Mouse (Mus musculus): Measurements from ENCODE around the gene Vsx1. TPM values are rescaled to one million over a fixed set of nuclear protein-coding genes. Genes with fewer than 3 reads are reported as not detected.

The Vsx1 gene
- polyA plus RNA-seq, 1 experiment from 2014 or later: not detected

- ATAC-seq (ENCODE audit: insufficient number of reproducible peaks, insufficient read depth, low FRiP score, low read depth): no peak
- Histone ChIP-seq H3K27me3 (ENCODE audit: control insufficient read depth, insufficient read depth, low read length) (no peaks in the 10 kb centered on the region), H3K36me3 (ENCODE audit: control insufficient read depth, insufficient read depth, low read length) (no peaks in the 10 kb centered on the region), H3K27ac (replicated peaks in 1 of 2; ENCODE audit: control insufficient read depth in 1 of 2, insufficient read depth in 1 of 2, low read depth in 2 of 2, low read length in 2 of 2) (no peak overlapping the region), H3K4me3 (ENCODE audit: control insufficient read depth in 1 of 2, insufficient read depth in 1 of 2, low read depth in 1 of 2, low read length in 2 of 2) (no peak overlapping the region), H3K4me1 (ENCODE audit: control insufficient read depth in 2 of 2, insufficient read depth in 2 of 2, low read length in 2 of 2) (peaks cover 17 to 27% of the 10 kb centered on the region in 2 experiments), H3K9ac (ENCODE audit: low read length) (no peak overlapping the region), H3K4me2 (ENCODE audit: low read length) (no peak overlapping the region), H3K9me3 (ENCODE audit: control insufficient read depth, low read length) (no peaks in the 10 kb centered on the region)
- 38% methylated on average over 10 of the region's 10 CpGs for WGBS
These were observed 23.4 kb downstream of the Vsx1 start for GRCm38 (mm10) chr2:150665534-150666451.

- Histone ChIP-seq H3K9me3 (ENCODE audit: control insufficient read depth, low read length) (no peaks in the 10 kb centered on the region), H3K9ac (ENCODE audit: low read length) (no peak overlapping the region), H3K4me1 (ENCODE audit: control insufficient read depth in 2 of 2, insufficient read depth in 2 of 2, low read length in 2 of 2) (peaks cover 17 to 27% of the 10 kb centered on the region in 2 experiments), H3K4me3 (ENCODE audit: control insufficient read depth in 1 of 2, insufficient read depth in 1 of 2, low read depth in 1 of 2, low read length in 2 of 2) (no peak overlapping the region), H3K4me2 (ENCODE audit: low read length) (no peak overlapping the region), H3K27me3 (ENCODE audit: control insufficient read depth, insufficient read depth, low read length) (no peaks in the 10 kb centered on the region), H3K36me3 (ENCODE audit: control insufficient read depth, insufficient read depth, low read length) (no peaks in the 10 kb centered on the region), H3K27ac (replicated peaks in 1 of 2; ENCODE audit: control insufficient read depth in 1 of 2, insufficient read depth in 1 of 2, low read depth in 2 of 2, low read length in 2 of 2) (no peak overlapping the region)
- 53% methylated on average over 2 of the region's 2 CpGs for WGBS
- no peak for ATAC-seq (ENCODE audit: insufficient number of reproducible peaks, insufficient read depth, low FRiP score, low read depth)
These were observed 24.2 kb downstream of the Vsx1 start for GRCm38 (mm10) chr2:150665006-150665405.

- no peaks in the 10 kb centered on the region for H3K9me3 ChIP-seq (ENCODE audit: control insufficient read depth, low read length)
- peaks cover 17 to 27% of the 10 kb centered on the region in 2 experiments for H3K4me1 ChIP-seq (ENCODE audit: control insufficient read depth in 2 of 2, insufficient read depth in 2 of 2, low read length in 2 of 2)
- no peak overlapping the region for H3K4me2 ChIP-seq (ENCODE audit: low read length)
- H3K27me3 ChIP-seq (ENCODE audit: control insufficient read depth, insufficient read depth, low read length): no peaks in the 10 kb centered on the region
- H3K27ac ChIP-seq (replicated peaks in 1 of 2; ENCODE audit: control insufficient read depth in 1 of 2, insufficient read depth in 1 of 2, low read depth in 2 of 2, low read length in 2 of 2): no peak overlapping the region
- 50% methylated on average over 5 of the region's 5 CpGs for WGBS
- ATAC-seq (ENCODE audit: insufficient number of reproducible peaks, insufficient read depth, low FRiP score, low read depth): no peak
- no peaks in the 10 kb centered on the region for H3K36me3 ChIP-seq (ENCODE audit: control insufficient read depth, insufficient read depth, low read length)
- no peak overlapping the region for H3K9ac ChIP-seq (ENCODE audit: low read length)
- no peak overlapping the region for H3K4me3 ChIP-seq (ENCODE audit: control insufficient read depth in 1 of 2, insufficient read depth in 1 of 2, low read depth in 1 of 2, low read length in 2 of 2)
These were observed 24.8 kb downstream of the Vsx1 start for GRCm38 (mm10) chr2:150664152-150664920.

- Histone ChIP-seq H3K36me3 (ENCODE audit: control insufficient read depth, insufficient read depth, low read length) (no peaks in the 10 kb centered on the region), H3K27ac (replicated peaks in 1 of 2; ENCODE audit: control insufficient read depth in 1 of 2, insufficient read depth in 1 of 2, low read depth in 2 of 2, low read length in 2 of 2) (peak overlapping the region in 1 of 2 experiments; percentile 39; a peak in 1 of 4 replicates), H3K4me3 (ENCODE audit: control insufficient read depth in 1 of 2, insufficient read depth in 1 of 2, low read depth in 1 of 2, low read length in 2 of 2) (0 out of 4 replicates have a peak overlapping the region, but pooled peaks of 1 of the 2 experiments have one; percentile 1), H3K4me2 (ENCODE audit: low read length) (peak overlapping the region; percentile 34), H3K4me1 (ENCODE audit: control insufficient read depth in 2 of 2, insufficient read depth in 2 of 2, low read length in 2 of 2) (peaks cover 13 to 22% of the 10 kb centered on the region in 2 experiments), H3K9ac (ENCODE audit: low read length) (no peak overlapping the region), H3K27me3 (ENCODE audit: control insufficient read depth, insufficient read depth, low read length) (no peaks in the 10 kb centered on the region), H3K9me3 (ENCODE audit: control insufficient read depth, low read length) (no peaks in the 10 kb centered on the region)
- 30% methylated on average over 9 of the region's 9 CpGs for WGBS
- no peak for ATAC-seq (ENCODE audit: insufficient number of reproducible peaks, insufficient read depth, low FRiP score, low read depth)
These were observed 25.9 kb downstream of the Vsx1 start for GRCm38 (mm10) chr2:150663255-150663654.

- Histone ChIP-seq H3K4me1 (ENCODE audit: control insufficient read depth in 2 of 2, insufficient read depth in 2 of 2, low read length in 2 of 2) (peaks cover 7 to 19% of the 10 kb centered on the region in 2 experiments), H3K9ac (ENCODE audit: low read length) (no peak overlapping the region), H3K27ac (replicated peaks in 1 of 2; ENCODE audit: control insufficient read depth in 1 of 2, insufficient read depth in 1 of 2, low read depth in 2 of 2, low read length in 2 of 2) (no peak overlapping the region), H3K27me3 (ENCODE audit: control insufficient read depth, insufficient read depth, low read length) (no peaks in the 10 kb centered on the region), H3K4me3 (ENCODE audit: control insufficient read depth in 1 of 2, insufficient read depth in 1 of 2, low read depth in 1 of 2, low read length in 2 of 2) (no peak overlapping the region), H3K4me2 (ENCODE audit: low read length) (no peak overlapping the region), H3K9me3 (ENCODE audit: control insufficient read depth, low read length) (0 out of 2 replicates have a peak, but pooled peaks cover 3% of the 10 kb centered on the region), H3K36me3 (ENCODE audit: control insufficient read depth, insufficient read depth, low read length) (no peaks in the 10 kb centered on the region)
- ATAC-seq (ENCODE audit: insufficient number of reproducible peaks, insufficient read depth, low FRiP score, low read depth): no peak
- 79% methylated on average over 2 of the region's 2 CpGs for WGBS
These were observed 27.2 kb downstream of the Vsx1 start for GRCm38 (mm10) chr2:150662007-150662406.

- no peak for ATAC-seq (ENCODE audit: insufficient number of reproducible peaks, insufficient read depth, low FRiP score, low read depth)
- WGBS: 81% methylated on average over 5 of the region's 5 CpGs
These were observed 28.3 kb downstream of the Vsx1 start for GRCm38 (mm10) chr2:150660668-150661451.

GRCm38 (mm10) chr2:150660049-150660448 is 29.1 kb downstream of the Vsx1 start:
- peaks cover 5 to 16% of the 10 kb centered on the region in 2 experiments for H3K4me1 ChIP-seq (ENCODE audit: control insufficient read depth in 2 of 2, insufficient read depth in 2 of 2, low read length in 2 of 2)
- no peaks in the 10 kb centered on the region for H3K36me3 ChIP-seq (ENCODE audit: control insufficient read depth, insufficient read depth, low read length)
- 0 out of 2 replicates have a peak, but pooled peaks cover 3% of the 10 kb centered on the region for H3K9me3 ChIP-seq (ENCODE audit: control insufficient read depth, low read length)
- H3K4me2 ChIP-seq (ENCODE audit: low read length): no peak overlapping the region
- no peaks in the 10 kb centered on the region for H3K27me3 ChIP-seq (ENCODE audit: control insufficient read depth, insufficient read depth, low read length)
- H3K4me3 ChIP-seq (ENCODE audit: control insufficient read depth in 1 of 2, insufficient read depth in 1 of 2, low read depth in 1 of 2, low read length in 2 of 2): no peak overlapping the region
- H3K27ac ChIP-seq (replicated peaks in 1 of 2; ENCODE audit: control insufficient read depth in 1 of 2, insufficient read depth in 1 of 2, low read depth in 2 of 2, low read length in 2 of 2): no peak overlapping the region
- 52% methylated on average over 4 of the region's 4 CpGs for WGBS
- H3K9ac ChIP-seq (ENCODE audit: low read length): no peak overlapping the region
- no peak for ATAC-seq (ENCODE audit: insufficient number of reproducible peaks, insufficient read depth, low FRiP score, low read depth)

More at GRCm38 (mm10) chr2:150660668-150661451, 28.3 kb downstream of the Vsx1 start:
- Histone ChIP-seq H3K9me3 (ENCODE audit: control insufficient read depth, low read length) (0 out of 2 replicates have a peak, but pooled peaks cover 3% of the 10 kb centered on the region), H3K9ac (ENCODE audit: low read length) (no peak overlapping the region), H3K36me3 (ENCODE audit: control insufficient read depth, insufficient read depth, low read length) (no peaks in the 10 kb centered on the region), H3K27me3 (ENCODE audit: control insufficient read depth, insufficient read depth, low read length) (no peaks in the 10 kb centered on the region), H3K27ac (replicated peaks in 1 of 2; ENCODE audit: control insufficient read depth in 1 of 2, insufficient read depth in 1 of 2, low read depth in 2 of 2, low read length in 2 of 2) (no peak overlapping the region), H3K4me1 (ENCODE audit: control insufficient read depth in 2 of 2, insufficient read depth in 2 of 2, low read length in 2 of 2) (peaks cover 5 to 16% of the 10 kb centered on the region in 2 experiments), H3K4me2 (ENCODE audit: low read length) (no peak overlapping the region), H3K4me3 (ENCODE audit: control insufficient read depth in 1 of 2, insufficient read depth in 1 of 2, low read depth in 1 of 2, low read length in 2 of 2) (no peak overlapping the region)
